Mouse (Mus musculus) duodenum, adult 2 months (tissue): Measurements from ENCODE around the gene Gm8797. TPM values are rescaled to one million over a fixed set of nuclear protein-coding genes. Genes with fewer than 3 reads are reported as not detected.

Experiments
- polyA plus RNA-seq: library from polyadenylated mRNA; depleted of rRNA; stranded (reverse); fragments of >200 nt; gene quantifications from 2 replicates; pipeline ENCODE4 v1.2.3, GENCODE M21; 2012; ENCODE audit warnings: low replicate concordance; rRNA removed

The Gm8797 gene
- polyA plus RNA-seq = 0.32 and 0.74 TPM in 2 replicates

DNA sequence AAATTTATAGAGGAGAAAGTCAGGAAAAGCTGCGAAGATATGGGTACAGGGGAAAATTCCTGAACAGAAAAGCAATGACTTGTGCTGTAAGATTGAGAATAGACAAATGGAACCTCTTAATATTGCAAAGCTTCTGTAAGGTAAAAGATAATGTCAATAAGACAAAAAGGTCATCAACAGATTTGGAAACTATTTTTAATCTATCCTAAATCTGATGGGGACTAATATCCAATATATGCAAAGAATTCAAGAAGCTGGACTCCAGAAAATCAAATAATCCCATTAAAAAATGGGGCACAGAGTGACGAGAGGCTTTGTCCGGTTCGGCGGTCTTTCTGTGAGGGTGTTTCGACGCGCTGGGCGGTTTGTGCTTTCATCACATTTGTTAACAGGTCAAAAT lies at the start of gene Gm8797:
TSS of gene Gm8797 (plus strand) at position 301 of the 400 bp plus-strand sequence.

